Mouse (Mus musculus): ENCODE measurements around the gene Gtf3c5. TPM values are rescaled to one million over a fixed set of nuclear protein-coding genes. Genes with fewer than 3 reads are reported as not detected.

The Gtf3c5 gene
- total RNA-seq, 2 experiments from 2014 or later = 17.9 to 18.6 TPM

DNA sequence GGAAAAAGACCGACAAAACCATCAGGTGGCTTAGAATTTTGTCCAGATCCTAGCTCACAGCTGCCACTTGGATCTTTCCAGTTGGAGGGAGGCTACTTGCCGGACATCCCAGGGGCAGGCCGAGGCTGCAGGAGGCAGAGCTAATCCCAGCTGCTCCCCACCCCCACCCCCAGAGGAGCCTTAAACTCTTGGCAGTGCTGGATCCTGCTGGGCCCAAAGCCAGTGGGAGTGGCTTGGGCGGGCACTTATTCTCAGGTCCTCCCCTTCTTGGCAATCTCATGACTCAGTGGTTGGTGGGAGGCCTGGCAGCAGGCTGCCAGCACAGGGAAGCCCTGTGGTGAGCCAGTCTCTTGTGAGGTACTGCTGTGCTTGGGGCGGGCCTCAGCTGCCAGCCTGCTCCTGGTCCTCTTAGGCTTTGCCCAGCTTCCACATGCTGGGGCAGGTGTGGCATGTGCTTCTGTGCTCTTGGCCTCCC is 59.9 kb downstream of the Gtf3c5 start:
- intact Hi-C loops (cut with DNase I) = no loop called here
- DNase-seq (ENCODE audit: low spot score in 2 of 2) = peak; percentile 86 to 88

GRCm38 (mm10) chr2:28522166-28522565 is 61.4 kb downstream of the Gtf3c5 start:
- no peak for DNase-seq (ENCODE audit: low spot score in 2 of 2)
- intact Hi-C loops (cut with DNase I) = no loop called here

GRCm38 (mm10) chr2:28521571-28522151 is 61.9 kb downstream of the Gtf3c5 start:
- intact Hi-C loops (cut with DNase I) = no loop called here

DNA sequence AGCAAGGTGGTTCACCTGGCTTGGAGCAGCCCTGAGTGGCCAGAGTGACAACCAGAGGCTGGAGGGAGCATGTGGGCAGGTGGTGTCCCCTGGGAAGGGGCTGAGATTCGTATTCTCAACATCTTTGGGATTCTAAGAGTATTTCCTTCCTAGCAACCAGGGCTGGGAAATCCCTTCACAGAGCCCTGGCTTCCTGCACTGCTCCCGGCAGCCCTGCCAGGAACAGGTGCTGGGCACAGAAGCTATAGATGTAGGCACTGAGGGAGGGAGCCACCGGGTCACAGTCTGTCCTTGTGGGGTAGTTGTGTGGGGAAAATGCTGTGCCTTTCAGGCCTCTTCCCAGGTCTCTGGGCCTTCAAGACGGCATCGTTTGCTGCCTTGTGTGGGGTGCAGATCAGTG is 63.0 kb downstream of the Gtf3c5 start:
- DNase-seq (ENCODE audit: low spot score in 2 of 2) = peak in 1 of 2 experiments; percentile 6
- intact Hi-C loops (cut with DNase I) = no loop called here

More at GRCm38 (mm10) chr2:28521571-28522151, 61.9 kb downstream of the Gtf3c5 start:
- peak; percentile 57 to 67 for DNase-seq (ENCODE audit: low spot score in 2 of 2)

DNA sequence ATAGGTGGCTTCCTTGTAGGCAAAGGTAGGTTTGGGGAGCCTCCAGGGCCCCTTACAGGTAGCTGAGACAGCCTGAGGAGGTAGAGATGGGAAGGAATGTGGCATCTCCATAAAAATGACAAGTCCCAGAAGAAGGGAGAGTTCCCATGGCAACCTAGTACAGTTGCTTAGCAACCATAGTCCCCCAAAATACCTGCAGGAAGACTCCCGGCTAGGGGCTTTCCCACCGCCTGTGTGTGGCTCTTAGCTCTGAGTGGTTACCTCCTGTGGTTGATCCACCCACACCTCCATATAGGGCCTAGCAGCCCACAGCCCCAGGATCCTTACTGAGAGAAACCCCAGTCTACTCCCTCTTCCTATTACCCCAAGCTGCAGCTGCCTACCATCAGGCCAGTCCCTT is 65.3 kb downstream of the Gtf3c5 start:
- DNase-seq (ENCODE audit: low spot score in 2 of 2) = peak; percentile 68 to 77
- intact Hi-C loops (cut with DNase I) = loop anchor here (2.0 kb wide), 1 partner anchor 15 kb away; no protein-coding TSS in a partner anchor

GRCm38 (mm10) chr2:28517206-28517909 is 66.2 kb downstream of the Gtf3c5 start:
- intact Hi-C loops (cut with DNase I) = loop anchor here (2.0 kb wide), 1 partner anchor 65 kb away; the partner anchor contains the start of gene Gtf3c5
- DNase-seq (ENCODE audit: low spot score in 2 of 2) = peak; percentile 52 to 54

Small RNA genes within 50 kb of the gene (microRNA-seq; reads per million reads assigned to microRNA genes)
- gene Gm22824 = not detected

Other genes with a start within 250 kb of the Gtf3c5 start
- gene Ppp1r26, start 137.0 kb downstream of the Gtf3c5 start, total RNA-seq (2021) = 10 to 100 TPM; 26.8 to 30.3 TPM
- gene 1700007K13Rik, start 117.4 kb downstream of the Gtf3c5 start, total RNA-seq (2021) = 1 to 10 TPM; 4.0 to 5.1 TPM
- 10 to 100 TPM; 35.4 to 39.0 TPM for gene Mrps2, start 115.7 kb downstream of the Gtf3c5 start, total RNA-seq (2021)
- 1 to 10 TPM; 1.6 to 3.3 TPM for gene Gbgt1, start 86.9 kb downstream of the Gtf3c5 start, total RNA-seq (2021)
- gene Gm10134, start 77.7 kb downstream of the Gtf3c5 start, total RNA-seq (2021) = 1 to 10 TPM; 1.7 TPM
- 10 to 100 TPM; 82.7 to 82.8 TPM for gene Ralgds, start 70.6 kb downstream of the Gtf3c5 start, total RNA-seq (2021)
- gene Cel, start 20.3 kb downstream of the Gtf3c5 start, total RNA-seq (2021) = not detected
- not detected for gene Gfi1b, start 38.2 kb upstream of the Gtf3c5 start, total RNA-seq (2021)
- gene Tsc1, start 57.5 kb upstream of the Gtf3c5 start, total RNA-seq (2021) = 10 to 100 TPM; 48.4 to 60.7 TPM
- gene Spaca9, start 116.0 kb upstream of the Gtf3c5 start, total RNA-seq (2021) = not detected
- gene Ak8, start 116.4 kb upstream of the Gtf3c5 start, total RNA-seq (2021) = 1 to 10 TPM; 1.6 to 1.7 TPM

All from left cerebral cortex, postnatal 36 days (tissue).